Mouse (Mus musculus) naive thymus-derived CD4-positive, alpha-beta T cell, adult 5 months (primary cell): ENCODE results near the gene Olfr15. TPM values are rescaled to one million over a fixed set of nuclear protein-coding genes. Genes with fewer than 3 reads are reported as not detected.

Source experiments
- polyA plus RNA-seq: library from polyadenylated mRNA; unstranded; fragments of 100-300 nt; shearing (Covaris generic); gene quantifications from one replicate; pipeline ENCODE4 v1.2.1, GENCODE M21; 2017

Olfr15 gene
- 0.19 TPM for polyA plus RNA-seq

GRCm38 (mm10) chr16:3830588-3831109 lies at the start of gene Olfr15:
TSS of gene Olfr15 (plus strand) at chr16:3830878.

DNA sequence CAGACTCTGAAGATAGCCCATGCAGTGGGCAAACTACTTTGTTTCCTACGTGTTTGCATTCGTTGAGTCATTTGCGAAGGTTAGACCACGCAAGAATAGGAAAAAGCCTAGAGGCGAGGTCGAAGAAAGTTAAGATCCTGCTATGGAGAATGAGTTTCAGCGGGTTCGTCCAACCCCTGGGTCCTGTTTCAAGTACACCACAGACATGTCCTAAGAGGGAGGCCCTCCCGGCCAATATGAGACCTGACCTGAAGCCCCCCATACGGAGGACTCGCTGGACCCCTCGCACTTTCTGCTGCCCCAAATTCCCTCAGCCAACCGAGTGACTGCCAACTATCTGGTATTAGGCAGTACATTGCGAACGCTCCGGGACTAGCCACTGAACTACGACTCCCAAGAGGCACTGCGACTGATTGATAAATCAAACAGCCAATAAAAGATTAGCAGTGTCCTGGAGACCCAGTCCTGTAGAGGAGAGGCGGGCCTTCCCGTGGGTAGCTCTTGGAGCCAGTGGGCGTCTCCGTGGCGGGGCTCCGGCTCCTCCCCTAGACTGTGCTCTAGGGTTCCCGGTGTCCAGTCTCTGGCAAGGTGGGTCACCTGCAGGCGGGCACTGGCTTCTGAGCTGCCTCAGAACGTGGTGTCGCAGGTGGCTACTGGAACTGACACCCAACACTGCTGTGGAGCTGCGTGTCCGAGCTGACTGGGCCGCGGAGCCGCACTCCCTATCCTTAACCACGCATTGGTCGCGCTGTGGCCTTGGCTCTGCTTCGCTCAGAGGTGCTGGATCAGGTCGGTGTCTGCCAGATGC lies 16.2 kb downstream of the Olfr15 start, which contains the start of gene Zfp174:
Gene Zfp174, plus strand, starts transcription at position 558 of the 808 bp plus-strand sequence.

GRCm38 (mm10) chr16:3872216-3873047 lies 41.8 kb downstream of the Olfr15 start, which contains the start of gene Naa60:
TSS of gene Naa60 (plus strand) at chr16:3872375.

DNA sequence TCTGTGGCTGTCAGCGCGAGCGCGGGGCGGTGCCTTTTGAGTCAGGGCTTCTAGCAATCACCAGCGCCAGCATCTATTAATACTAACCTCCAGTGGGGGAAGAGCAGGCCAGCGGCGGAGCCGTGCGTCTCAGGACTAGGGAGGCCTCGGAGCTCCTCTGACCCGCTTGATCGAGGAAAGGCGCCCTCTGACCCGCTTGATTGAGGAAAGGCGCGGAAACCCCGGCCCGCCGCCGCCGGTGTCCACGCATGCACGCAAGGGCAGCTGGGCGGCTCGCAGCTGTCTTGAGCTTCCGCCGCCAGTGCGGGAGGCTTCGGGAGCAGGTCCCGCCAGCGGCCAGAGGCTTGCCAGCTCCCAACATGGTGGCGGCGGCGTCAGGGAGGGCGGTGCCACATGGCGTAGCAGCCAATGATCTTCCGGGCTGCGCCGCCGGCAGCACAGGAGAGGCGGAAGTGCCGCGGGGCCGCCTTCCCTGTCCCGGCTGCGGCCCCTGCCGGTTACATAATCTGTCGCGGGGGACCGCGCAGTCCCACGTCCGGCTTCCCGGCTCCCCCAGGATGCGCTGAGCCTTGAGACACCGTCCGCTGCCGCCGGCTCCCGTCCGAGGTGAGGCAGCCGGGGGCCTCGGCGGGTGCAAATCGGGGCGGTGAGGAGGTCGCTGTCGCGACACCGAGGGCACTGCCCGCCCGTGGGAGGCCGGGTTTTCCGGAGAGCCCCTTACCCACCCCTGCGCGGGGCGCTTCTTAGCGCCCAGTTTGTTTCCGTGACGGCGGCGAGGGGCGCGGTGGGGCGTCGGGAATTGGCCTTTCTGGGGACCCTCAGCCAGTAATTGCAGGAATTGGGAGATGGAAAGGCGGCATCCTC lies 53.8 kb downstream of the Olfr15 start, which contains the start of the genes Zfp597 and Gm20695:
Gene Zfp597, minus strand, starts transcription at position 361 of the 864 bp plus-strand sequence.
Gene Gm20695, plus strand, starts transcription at position 448 of the 864 bp plus-strand sequence.

Other genes with a start within 250 kb of the Olfr15 start
- not detected for gene Olfr161, start 239.8 kb upstream of the Olfr15 start, polyA plus RNA-seq
- gene Mefv, start 112.8 kb upstream of the Olfr15 start, polyA plus RNA-seq: not detected
- 73.5 TPM for gene Zfp263, start 86.8 kb upstream of the Olfr15 start, polyA plus RNA-seq
- 0.50 TPM for gene Zfp174, start 16.4 kb downstream of the Olfr15 start, polyA plus RNA-seq
- 87.3 TPM for gene Naa60, start 41.5 kb downstream of the Olfr15 start, polyA plus RNA-seq
- gene Zfp597, start 53.7 kb downstream of the Olfr15 start, polyA plus RNA-seq: 10.5 TPM
- not detected for gene Gm20695, start 53.8 kb downstream of the Olfr15 start, polyA plus RNA-seq
- gene 1700037C18Rik, start 77.8 kb downstream of the Olfr15 start, polyA plus RNA-seq: 6.5 TPM
- 9.6 TPM for gene Cluap1, start 77.9 kb downstream of the Olfr15 start, polyA plus RNA-seq
- 55.6 TPM for gene Nlrc3, start 145.8 kb downstream of the Olfr15 start, polyA plus RNA-seq
- 36.7 TPM for gene Slx4, start 172.9 kb downstream of the Olfr15 start, polyA plus RNA-seq
- gene Dnase1, start 206.1 kb downstream of the Olfr15 start, polyA plus RNA-seq: 8.9 TPM
- gene Trap1, start 246.9 kb downstream of the Olfr15 start, polyA plus RNA-seq: 63.1 TPM